Mouse (Mus musculus): ENCODE measurements around the gene Ggt5.

- TF ChIP-seq GATA1 (IDR thresholded peaks at IDR 0.05; ENCODE audit: borderline replicate concordance, low read length) (no peak), FLI1 (IDR thresholded peaks at IDR 0.05; ENCODE audit: low read length) (no peak)
These were observed 26.5 kb upstream of the Ggt5 start for GRCm38 (mm10) chr10:75562596-75562995.
